Mouse (Mus musculus) liver, embryonic 12.5 days (tissue): ENCODE measurements at regions not wholly inside any gene's neighbourhood (a gene's known extent, or its start where the extent isn't known, plus 50 kb on each side); places are given as distances from the start of the nearest gene placed in this dataset.

ENCODE experiments used
- ATAC-seq: fragments of 200-750 bp; cut with Nextera tagmentation; 2 replicates; pipeline ENCODE4 v1.8.0; 2017; ENCODE audit warnings: moderate number of reproducible peaks, mild to moderate bottlenecking, moderate library complexity
- H3K27ac ChIP-seq: fragments of 300-500 bp; sonication (generic); 2 replicates; pipeline ENCODE4 v1.5.1; 2016; ENCODE audit warnings: mild to moderate bottlenecking
- H3K27me3 ChIP-seq: fragments of 300-500 bp; sonication (generic); replicated peaks from 2 replicates; pipeline ENCODE4 v1.6.1; 2016; ENCODE audit warnings: mild to moderate bottlenecking, moderate library complexity
- H3K36me3 ChIP-seq: fragments of 300-500 bp; sonication (generic); 2 replicates; pipeline ENCODE4 v1.6.1; 2016; ENCODE audit warnings: mild to moderate bottlenecking, moderate library complexity
- H3K4me1 ChIP-seq: fragments of 300-500 bp; sonication (generic); 2 replicates; pipeline ENCODE4 v1.6.1; 2016
- H3K4me2 ChIP-seq: fragments of 300-500 bp; sonication (generic); 2 replicates; pipeline ENCODE4 v1.6.1; 2016; ENCODE audit warnings: mild to moderate bottlenecking, moderate library complexity
- H3K4me3 ChIP-seq: fragments of 300-500 bp; sonication (generic); 2 replicates; pipeline ENCODE4 v1.5.1; 2016; ENCODE audit warnings: mild to moderate bottlenecking, moderate library complexity
- H3K9ac ChIP-seq: fragments of 300-500 bp; sonication (generic); 2 replicates; pipeline ENCODE4 v1.6.1; 2016; ENCODE audit warnings: mild to moderate bottlenecking, moderate library complexity
- H3K9me3 ChIP-seq: fragments of 300-500 bp; sonication (generic); replicated peaks from 2 replicates; pipeline ENCODE4 v1.6.1; 2016; ENCODE audit warnings: mild to moderate bottlenecking, moderate library complexity
- WGBS: fragments of 180-500 bp; shearing (Covaris S2); methylation state at CpG from one replicate; pipeline ENCODE4 v1.1.7; 2016; ENCODE audit not compliant: insufficient replicate concordance; 5-methylcytosine and 5-hydroxymethylcytosine counted together

DNA sequence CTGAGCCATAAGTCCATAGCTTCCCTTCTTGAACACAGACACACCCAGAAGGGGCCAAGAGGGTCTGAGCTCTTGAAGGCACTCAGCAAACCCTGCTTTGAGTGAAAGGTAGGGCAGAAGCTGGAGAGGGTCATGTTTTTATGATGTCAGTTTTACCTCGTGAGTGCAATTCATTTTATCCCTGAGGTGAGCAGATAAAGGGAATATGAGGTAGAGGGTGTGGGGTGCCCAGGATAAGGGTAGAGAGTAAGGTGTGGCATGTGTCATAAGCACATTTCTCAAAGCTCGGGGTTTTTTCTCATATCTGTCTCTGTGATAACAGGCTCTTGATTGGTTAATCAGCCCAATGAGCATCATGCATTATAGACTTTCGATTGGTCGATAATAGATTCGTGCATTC is 520.3 kb downstream of the Med13l start:
- no peak overlapping the region for H3K9ac ChIP-seq
- no peaks in the 10 kb centered on the region for H3K36me3 ChIP-seq
- no peak for ATAC-seq
- no peak overlapping the region for H3K4me3 ChIP-seq
- H3K9me3 ChIP-seq: no peaks in the 10 kb centered on the region
- H3K27ac ChIP-seq: no peak overlapping the region
- peaks cover 17% of the 10 kb centered on the region for H3K27me3 ChIP-seq
- 61% methylated on average over 5 of the region's 5 CpGs for WGBS
- no peaks in the 10 kb centered on the region for H3K4me1 ChIP-seq
- no peak overlapping the region for H3K4me2 ChIP-seq

DNA sequence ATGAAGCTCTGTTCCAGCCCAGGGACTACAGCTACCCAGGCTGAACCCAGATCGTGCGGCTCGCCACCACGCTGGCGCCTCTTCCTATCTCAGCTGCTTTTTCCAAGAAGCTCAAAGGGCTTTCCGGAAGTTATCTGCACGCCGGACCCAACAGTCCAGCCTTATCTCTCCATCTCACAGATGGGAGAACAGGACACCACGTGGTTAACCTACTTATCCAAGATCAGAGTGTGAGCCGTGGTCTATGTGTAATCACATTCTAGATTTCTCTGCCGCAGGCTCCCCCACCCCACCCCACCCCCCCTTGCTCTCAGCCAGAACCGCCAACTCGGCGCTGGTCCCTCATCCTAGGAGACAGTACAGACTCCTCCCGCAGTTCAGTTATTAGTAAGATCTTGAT is 522.4 kb downstream of the Med13l start:
- H3K27me3 ChIP-seq: peaks cover 38% of the 10 kb centered on the region
- no peaks in the 10 kb centered on the region for H3K9me3 ChIP-seq
- H3K4me3 ChIP-seq: no peak overlapping the region
- no peak overlapping the region for H3K4me2 ChIP-seq
- WGBS: 30% methylated on average over 15 of the region's 15 CpGs
- ATAC-seq: no peak
- H3K4me1 ChIP-seq: peaks cover 5% of the 10 kb centered on the region; the same call in 1 of the 2 replicates
- H3K27ac ChIP-seq: no peak overlapping the region
- no peak overlapping the region for H3K9ac ChIP-seq
- H3K36me3 ChIP-seq: no peaks in the 10 kb centered on the region

DNA sequence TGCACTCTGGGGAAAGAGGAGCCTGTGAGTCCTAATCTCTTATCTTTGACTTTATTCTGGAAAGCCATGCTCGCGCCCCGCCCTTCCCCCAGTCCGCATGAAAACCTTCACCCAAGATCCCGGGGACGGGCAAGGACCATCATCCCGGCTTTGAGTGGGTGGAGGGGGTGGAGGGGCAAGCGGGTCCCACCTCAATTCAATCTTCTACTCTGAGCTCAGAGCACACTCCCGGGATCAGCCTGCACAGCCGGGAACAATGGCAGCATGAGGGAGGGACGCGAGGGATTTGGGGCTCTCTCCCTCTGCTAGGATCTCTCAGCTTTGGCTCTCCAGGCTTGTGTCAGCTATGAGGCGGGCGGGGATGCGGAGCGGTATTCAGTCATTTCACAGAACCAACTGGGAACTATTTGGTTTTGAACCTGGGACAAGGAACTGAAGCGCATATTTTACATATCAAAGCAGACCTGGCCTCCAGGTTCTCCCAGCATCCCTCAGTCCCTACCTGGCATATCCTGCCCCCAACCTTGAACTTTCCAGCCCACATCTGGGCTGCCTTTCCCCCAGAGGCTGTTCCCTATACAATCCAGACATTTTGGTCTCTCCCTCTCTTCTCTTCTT is 537.2 kb downstream of the Med13l start:
- ATAC-seq: no peak
- Histone ChIP-seq H3K9ac (no peak overlapping the region), H3K9me3 (no peaks in the 10 kb centered on the region), H3K36me3 (no peaks in the 10 kb centered on the region), H3K4me3 (no peak overlapping the region), H3K27me3 (peaks cover 26% of the 10 kb centered on the region; the same call in 1 of the 2 replicates), H3K27ac (no peak overlapping the region), H3K4me2 (peak overlapping the region; percentile 37), H3K4me1 (no peaks in the 10 kb centered on the region)
- 7% methylated on average over 17 of the region's 17 CpGs for WGBS

DNA sequence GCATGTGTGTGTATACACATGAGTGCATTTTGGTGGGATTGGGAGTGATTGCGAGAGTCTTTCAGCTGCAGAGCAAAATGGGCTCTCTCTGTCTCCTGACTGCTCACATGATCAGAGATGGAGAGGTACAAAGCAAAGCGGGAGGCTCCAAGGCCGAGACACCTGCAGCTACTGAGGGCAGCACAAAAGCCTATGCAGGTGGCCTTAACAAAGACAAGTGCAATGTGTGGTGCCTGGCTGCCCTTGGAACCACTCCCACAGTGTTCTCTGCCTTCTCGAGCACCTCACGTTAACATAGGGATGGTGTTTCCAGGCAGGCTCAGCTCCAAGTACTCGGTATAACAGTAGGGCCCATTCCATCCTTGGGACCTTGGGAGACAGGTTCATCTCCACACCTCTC is 539.3 kb downstream of the Med13l start:
- Histone ChIP-seq H3K4me2 (no peak overlapping the region), H3K9ac (no peak overlapping the region), H3K27me3 (peaks cover 26% of the 10 kb centered on the region; the same call in 1 of the 2 replicates), H3K4me3 (no peak overlapping the region), H3K4me1 (no peaks in the 10 kb centered on the region), H3K27ac (no peak overlapping the region), H3K9me3 (no peaks in the 10 kb centered on the region), H3K36me3 (no peaks in the 10 kb centered on the region)
- no peak for ATAC-seq
- WGBS: 65% methylated on average over 6 of the region's 6 CpGs

DNA sequence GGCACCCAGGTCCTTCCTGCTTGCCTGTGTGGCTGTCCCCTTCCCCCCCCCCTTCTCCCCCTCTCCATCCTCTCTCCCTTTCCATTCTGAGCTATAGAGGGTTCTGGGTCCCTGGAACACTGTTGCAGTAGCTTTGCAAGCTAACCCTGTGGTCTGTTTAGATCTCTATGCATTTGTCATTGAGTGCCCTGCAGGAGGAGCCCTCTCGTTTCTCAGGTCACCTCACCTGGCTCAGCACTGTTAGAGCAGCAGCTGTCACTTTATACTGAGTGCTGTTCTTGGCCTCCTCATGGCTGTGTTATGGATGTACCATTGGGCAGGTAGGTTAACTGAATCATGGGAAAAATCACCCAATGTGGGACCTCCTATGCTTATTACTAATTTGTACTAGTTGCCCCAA is 543.0 kb downstream of the Med13l start:
- H3K9me3 ChIP-seq: no peaks in the 10 kb centered on the region
- no peaks in the 10 kb centered on the region for H3K4me1 ChIP-seq
- no peak overlapping the region for H3K4me3 ChIP-seq
- no peak overlapping the region for H3K9ac ChIP-seq
- no peak for ATAC-seq
- H3K4me2 ChIP-seq: no peak overlapping the region
- no peaks in the 10 kb centered on the region for H3K36me3 ChIP-seq
- H3K27ac ChIP-seq: no peak overlapping the region
- 22% methylated on average over 1 of the region's 1 CpGs for WGBS
- H3K27me3 ChIP-seq: 0 out of 2 replicates have a peak, but pooled peaks cover 8% of the 10 kb centered on the region

DNA sequence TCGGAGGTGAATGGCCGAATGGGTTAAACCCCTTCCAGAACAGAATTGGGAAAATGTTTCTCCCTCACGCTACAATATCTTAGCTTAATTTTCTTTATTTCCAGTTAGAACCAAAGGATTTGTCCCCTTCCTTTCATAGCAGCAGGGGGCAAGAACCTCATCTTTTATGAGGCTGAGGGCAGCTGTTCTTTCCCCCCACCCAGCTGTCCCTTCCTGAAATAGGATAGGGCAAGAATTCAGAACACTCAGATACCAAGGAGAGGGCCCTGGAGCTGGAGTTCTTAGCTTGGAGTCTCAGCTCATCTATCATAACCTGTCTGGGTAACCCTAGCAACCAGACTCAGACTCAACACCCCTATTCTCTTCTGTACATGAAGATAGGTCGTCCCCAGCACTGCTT is 547.4 kb downstream of the Med13l start:
- no peaks in the 10 kb centered on the region for H3K9me3 ChIP-seq
- H3K27ac ChIP-seq: no peak overlapping the region
- H3K36me3 ChIP-seq: no peaks in the 10 kb centered on the region
- 68% methylated on average over 4 of the region's 4 CpGs for WGBS
- H3K4me1 ChIP-seq: peaks cover 5% of the 10 kb centered on the region; the same call in 1 of the 2 replicates
- H3K9ac ChIP-seq: no peak overlapping the region
- 0 out of 2 replicates have a peak, but pooled peaks cover 3% of the 10 kb centered on the region for H3K27me3 ChIP-seq
- no peak overlapping the region for H3K4me3 ChIP-seq
- no peak overlapping the region for H3K4me2 ChIP-seq
- no peak for ATAC-seq

DNA sequence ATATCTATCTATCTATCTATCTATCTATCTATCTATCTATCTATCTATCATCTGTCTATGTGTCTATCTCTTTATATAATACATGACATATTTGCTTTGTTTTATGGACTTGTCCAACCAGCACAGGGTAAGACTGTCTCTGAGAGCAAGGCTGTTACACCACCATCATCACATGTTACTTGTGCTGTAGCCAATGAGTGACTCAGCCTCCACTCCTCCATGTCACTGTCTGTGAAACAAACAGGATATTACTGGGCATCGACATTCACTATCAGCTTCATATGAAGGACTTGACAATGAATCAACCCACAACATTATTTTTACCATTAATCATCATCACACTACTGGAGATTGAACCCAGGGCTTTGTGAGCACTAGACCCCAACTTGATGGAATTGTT is 549.0 kb downstream of the Med13l start:
- H3K9ac ChIP-seq: no peak overlapping the region
- ATAC-seq: no peak
- peaks cover 5% of the 10 kb centered on the region; the same call in 1 of the 2 replicates for H3K4me1 ChIP-seq
- no peaks in the 10 kb centered on the region for H3K9me3 ChIP-seq
- 0 out of 2 replicates have a peak, but pooled peaks cover 3% of the 10 kb centered on the region for H3K27me3 ChIP-seq
- H3K4me3 ChIP-seq: no peak overlapping the region
- no peak overlapping the region for H3K27ac ChIP-seq
- H3K4me2 ChIP-seq: no peak overlapping the region
- WGBS: 53% methylated on average over 1 of the region's 1 CpGs
- H3K36me3 ChIP-seq: no peaks in the 10 kb centered on the region

DNA sequence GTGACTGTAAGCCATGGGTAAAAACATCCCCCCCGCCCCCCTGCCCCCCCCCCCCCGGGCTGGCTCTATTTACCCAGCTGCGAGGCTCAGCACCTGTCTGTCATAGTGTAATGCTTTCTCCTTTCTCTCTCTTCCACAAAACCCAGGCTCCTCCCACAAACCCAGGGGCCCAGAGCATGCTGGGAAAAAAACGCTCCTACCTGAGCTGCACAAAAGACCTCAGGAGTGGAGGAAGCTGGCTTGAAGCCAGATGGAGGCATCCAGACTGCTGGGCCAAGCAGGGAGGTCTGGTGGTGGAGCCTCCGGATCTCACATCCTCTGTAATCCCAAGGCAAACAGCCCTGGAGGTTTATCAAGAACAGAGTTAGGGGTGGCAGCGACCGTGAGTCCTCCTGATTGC is 553.6 kb downstream of the Med13l start:
- Histone ChIP-seq H3K36me3 (no peaks in the 10 kb centered on the region), H3K4me3 (no peak overlapping the region), H3K9ac (no peak overlapping the region), H3K9me3 (no peaks in the 10 kb centered on the region), H3K27ac (no peak overlapping the region), H3K4me2 (no peak overlapping the region), H3K27me3 (no peaks in the 10 kb centered on the region), H3K4me1 (peaks cover 5% of the 10 kb centered on the region; the same call in 1 of the 2 replicates)
- ATAC-seq: no peak
- 46% methylated on average over 7 of the region's 7 CpGs for WGBS

DNA sequence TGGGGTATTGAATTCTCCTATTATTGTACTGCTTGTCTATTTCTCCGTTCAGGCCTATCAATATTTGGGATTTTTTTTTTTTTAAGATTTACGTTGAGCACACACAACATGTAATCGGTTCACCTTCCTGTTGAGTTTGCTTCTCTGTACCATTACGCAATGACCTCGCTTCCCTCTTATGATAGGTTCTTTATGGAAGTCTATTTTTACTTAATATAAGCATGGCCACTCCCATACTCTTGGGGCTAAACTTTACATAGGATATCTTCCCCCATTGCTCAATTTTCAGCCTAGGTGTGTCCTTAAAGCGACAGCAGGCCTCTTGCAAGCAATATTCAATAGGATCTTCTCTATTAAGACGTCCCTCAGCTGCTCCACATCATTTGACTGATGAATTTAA is 544.7 kb upstream of the Tbx3 start:
- no peaks in the 10 kb centered on the region for H3K4me1 ChIP-seq
- WGBS: 68% methylated on average over 7 of the region's 7 CpGs
- no peaks in the 10 kb centered on the region for H3K9me3 ChIP-seq
- H3K27me3 ChIP-seq: no peaks in the 10 kb centered on the region
- H3K4me2 ChIP-seq: no peak overlapping the region
- no peak for ATAC-seq
- H3K27ac ChIP-seq: no peak overlapping the region
- no peak overlapping the region for H3K4me3 ChIP-seq
- H3K36me3 ChIP-seq: no peaks in the 10 kb centered on the region
- no peak overlapping the region for H3K9ac ChIP-seq

DNA sequence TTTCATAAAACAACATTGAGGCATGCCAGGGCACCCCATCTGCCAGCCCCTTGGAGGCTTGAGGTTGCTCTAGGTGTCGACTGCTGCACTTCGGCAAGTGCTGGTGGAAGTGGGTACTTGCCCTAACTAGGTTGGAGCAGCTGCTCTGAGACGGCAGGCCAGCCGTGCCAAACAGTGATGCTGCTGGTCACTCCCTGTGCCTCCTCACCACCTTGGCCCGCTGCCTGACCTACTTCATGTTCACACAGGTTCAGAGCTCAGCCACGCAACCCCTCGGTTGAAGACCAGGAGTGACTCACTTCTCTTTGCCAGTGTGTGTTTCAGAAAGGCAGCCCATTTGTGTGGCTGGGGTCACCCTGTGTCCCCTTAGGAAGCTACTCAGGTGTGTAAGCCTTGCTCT is 540.3 kb upstream of the Tbx3 start:
- H3K27me3 ChIP-seq: no peaks in the 10 kb centered on the region
- no peak overlapping the region for H3K4me2 ChIP-seq
- WGBS: 78% methylated on average over 7 of the region's 7 CpGs

DNA sequence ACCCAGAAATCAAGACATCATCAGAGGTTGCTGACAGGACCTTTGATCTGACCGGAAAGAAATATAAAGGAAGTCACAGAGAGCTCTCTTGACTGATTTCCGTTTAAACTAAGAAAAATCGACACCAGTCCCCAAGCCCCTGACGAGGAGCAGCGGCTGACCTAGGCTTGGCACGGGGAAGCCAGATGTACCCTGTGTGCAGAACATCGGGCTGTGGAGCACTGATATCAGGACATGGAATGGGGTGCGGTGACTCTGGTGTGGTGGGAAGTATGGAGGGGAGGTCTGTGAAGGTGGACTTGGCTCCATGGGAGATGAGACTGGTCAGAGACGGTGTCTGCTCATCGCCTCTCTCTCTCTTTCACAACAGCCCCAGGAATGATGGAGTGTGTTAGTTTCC is 539.0 kb upstream of the Tbx3 start:
- no peaks in the 10 kb centered on the region for H3K4me1 ChIP-seq
- H3K36me3 ChIP-seq: no peaks in the 10 kb centered on the region
- ATAC-seq: no peak
- no peak overlapping the region for H3K9ac ChIP-seq
- no peak overlapping the region for H3K4me2 ChIP-seq
- H3K4me3 ChIP-seq: no peak overlapping the region
- no peak overlapping the region for H3K27ac ChIP-seq
- no peaks in the 10 kb centered on the region for H3K9me3 ChIP-seq
- WGBS: 45% methylated on average over 10 of the region's 10 CpGs
- peaks cover 3% of the 10 kb centered on the region; the same call in 1 of the 2 replicates for H3K27me3 ChIP-seq

More for the DNA sequence above, 540.3 kb upstream of the Tbx3 start:
- H3K27ac ChIP-seq: no peak overlapping the region
- no peaks in the 10 kb centered on the region for H3K9me3 ChIP-seq
- no peaks in the 10 kb centered on the region for H3K36me3 ChIP-seq
- H3K9ac ChIP-seq: no peak overlapping the region
- ATAC-seq: no peak
- H3K4me1 ChIP-seq: no peaks in the 10 kb centered on the region
- no peak overlapping the region for H3K4me3 ChIP-seq

DNA sequence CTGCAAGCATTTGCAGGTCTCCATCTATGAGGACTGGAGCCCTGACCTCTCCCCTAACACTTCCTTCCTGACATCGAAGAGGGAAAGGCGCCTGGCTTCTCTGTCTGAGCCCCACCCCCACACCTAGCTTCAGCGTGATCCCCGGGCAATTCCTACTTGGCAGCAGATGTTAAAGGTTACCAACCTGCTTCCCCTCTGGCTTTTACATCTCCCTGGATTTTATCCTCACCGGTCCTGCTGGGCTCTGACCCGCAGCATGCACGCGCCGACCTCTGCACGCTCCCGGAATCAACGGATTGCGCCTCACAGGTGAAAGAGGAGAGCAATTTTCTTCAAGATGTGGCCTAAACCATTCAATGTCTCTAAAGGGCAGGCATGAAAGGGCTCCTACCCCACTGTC is 537.1 kb upstream of the Tbx3 start:
- WGBS: 47% methylated on average over 13 of the region's 13 CpGs
- Histone ChIP-seq H3K27me3 (peaks cover 5% of the 10 kb centered on the region; the same call in 1 of the 2 replicates), H3K36me3 (no peaks in the 10 kb centered on the region), H3K27ac (no peak overlapping the region), H3K4me2 (no peak overlapping the region), H3K4me1 (no peaks in the 10 kb centered on the region), H3K9ac (no peak overlapping the region), H3K4me3 (no peak overlapping the region), H3K9me3 (no peaks in the 10 kb centered on the region)
- ATAC-seq: no peak

DNA sequence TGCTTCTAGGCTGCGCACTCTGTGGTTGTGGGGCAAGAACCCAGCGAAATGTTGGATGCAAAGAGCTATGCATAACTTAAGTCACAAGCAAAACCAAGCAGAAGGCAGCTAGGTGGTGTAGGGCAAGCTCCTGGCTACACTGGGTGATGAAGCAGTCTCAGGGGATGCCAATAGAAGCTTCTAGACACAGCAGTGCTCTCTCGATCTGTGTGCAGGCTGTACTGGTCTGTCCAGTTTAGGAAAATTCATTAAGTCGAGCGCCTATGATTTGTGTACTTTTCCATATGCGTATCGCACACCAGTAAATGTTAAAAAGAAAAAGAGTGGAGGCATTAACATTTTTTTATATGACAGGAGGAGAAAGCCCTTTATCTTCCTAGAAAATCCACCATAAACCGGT is 533.6 kb upstream of the Tbx3 start:
- peaks cover 5% of the 10 kb centered on the region; the same call in 1 of the 2 replicates for H3K27me3 ChIP-seq
- H3K4me1 ChIP-seq: no peaks in the 10 kb centered on the region
- H3K9ac ChIP-seq: no peak overlapping the region
- H3K27ac ChIP-seq: no peak overlapping the region
- no peaks in the 10 kb centered on the region for H3K36me3 ChIP-seq
- no peak overlapping the region for H3K4me3 ChIP-seq
- 67% methylated on average over 8 of the region's 8 CpGs for WGBS
- no peak for ATAC-seq
- 0 out of 2 replicates have a peak, but pooled peaks cover 8% of the 10 kb centered on the region for H3K9me3 ChIP-seq
- H3K4me2 ChIP-seq: no peak overlapping the region
